In genomic region chrX:162470213-162470612, GRCm38 (mm10) we compare ENCODE assay signal across 25 mouse cellular contexts.
A peak's percentile ranks its signal among the peaks of the same experiment; 100 is the strongest.
DNase-seq lines count a peak whose midpoint lies in the region; ATAC-seq and TF ChIP-seq lines count a peak whose summit lies in the region.
"Had no signal": no experiment of that assay in that cellular context is flagged by ENCODE, and none has a peak within 500 bp of the region (broad histone marks: within the 10 kb centered on the region; RNA-seq: fewer than 3 reads in every experiment).

No protein-coding gene starts in this region.

- no peak for TF ChIP-seq CTCF in liver, embryonic 14.5 days (IDR thresholded peaks at IDR 0.05; ENCODE audit: low read depth)

- H3K9me3 ChIP-seq in liver, embryonic 14.5 days (ENCODE audit: control insufficient read depth, low read length) = no peaks in the 10 kb centered on the region
- H3K9me3 ChIP-seq: embryonic facial prominence, embryonic 15.5 days; forebrain, embryonic 10.5 days; hindbrain, embryonic 15.5 days; intestine, embryonic 15.5 days; lung, embryonic 15.5 days; neural tube, embryonic 13.5 days had no signal

- 45% methylated on average over 3 of the region's 3 CpGs for WGBS in liver, embryonic 14.5 days (ENCODE audit: insufficient replicate concordance)

- no peaks in the 10 kb centered on the region for H3K36me3 ChIP-seq in liver, embryonic 14.5 days (replicated peaks; ENCODE audit: control insufficient read depth, insufficient read depth, low read depth)
- H3K36me3 ChIP-seq: embryonic facial prominence, embryonic 15.5 days; forebrain, embryonic 10.5 days; hindbrain, embryonic 15.5 days; intestine, embryonic 15.5 days; lung, embryonic 15.5 days; neural tube, embryonic 13.5 days had no signal

- H3K4me2 ChIP-seq in liver, embryonic 14.5 days (ENCODE audit: low read depth) = peak overlapping the region; percentile 41
- H3K4me2 ChIP-seq: embryonic facial prominence, embryonic 15.5 days; hindbrain, embryonic 15.5 days; intestine, embryonic 15.5 days; lung, embryonic 15.5 days; neural tube, embryonic 13.5 days had no signal

- TF ChIP-seq EP300 in liver, embryonic 14.5 days (IDR thresholded peaks at IDR 0.05; ENCODE audit: low read depth) = peak; percentile 93

- H3K9ac ChIP-seq in liver, embryonic 14.5 days (replicated peaks) = no peak overlapping the region
- H3K9ac ChIP-seq: embryonic facial prominence, embryonic 15.5 days; forebrain, postnatal 0 days; hindbrain, embryonic 15.5 days; intestine, embryonic 15.5 days; lung, embryonic 15.5 days; neural tube, embryonic 13.5 days had no signal

- no peaks in the 10 kb centered on the region for H3K27me3 ChIP-seq in liver, embryonic 14.5 days (ENCODE audit: control insufficient read depth, insufficient read depth, low read length)
- H3K27me3 ChIP-seq: hindbrain, embryonic 15.5 days; intestine, embryonic 15.5 days had no signal

- peak; percentile 1 to 7 for DNase-seq in spleen, postnatal 36 days (ENCODE audit: low spot score in 2 of 2)
- DNase-seq in spleen, adult 12 weeks (ENCODE audit: low spot score) = no peak
- DNase-seq in liver, embryonic 14.5 days (ENCODE audit: low read depth in 3 of 3, low spot score in 3 of 3) = peak; percentile 52 to 64 (median 63)
- no peak for DNase-seq in kidney, postnatal 25 days
- no peak for DNase-seq in retina, postnatal 1 day
- no peak for DNase-seq in kidney, adult 18-20 months
- DNase-seq: adrenal gland, adult 2 months; cerebellum, adult 2 months; cerebellum, postnatal 36 days; forebrain, postnatal 0 days; gastrocnemius, postnatal 36 days; heart, postnatal 4 days; kidney, adult 9 months; kidney, postnatal 4 days; lung, postnatal 36 days had no signal

- no peak overlapping the region for H3K4me3 ChIP-seq in liver, embryonic 14.5 days (ENCODE audit: insufficient read depth in 1 of 2, low read depth in 2 of 2, low read length in 2 of 2)
- H3K4me3 ChIP-seq: embryonic facial prominence, embryonic 15.5 days; forebrain, embryonic 10.5 days; hindbrain, embryonic 15.5 days; intestine, embryonic 15.5 days; lung, embryonic 15.5 days; myocyte; neural tube, embryonic 13.5 days had no signal

- ATAC-seq in erythroblast, adult 5-6 weeks (replicated peaks; ENCODE audit: low FRiP score, poor library complexity, severe bottlenecking) = peak; percentile 98
- peak; percentile 100 for ATAC-seq in liver, embryonic 14.5 days (ENCODE audit: insufficient read depth)
- ATAC-seq: CD4-positive, CD25-positive, alpha-beta regulatory T cell, adult 4 months; forebrain, postnatal 0 days; intestine, embryonic 15.5 days; midbrain, embryonic 16.5 days had no signal

- H3K27ac ChIP-seq in liver, embryonic 14.5 days = peak overlapping the region; percentile 69
- H3K27ac ChIP-seq: embryonic facial prominence, embryonic 15.5 days; forebrain, embryonic 10.5 days; hindbrain, embryonic 15.5 days; intestine, embryonic 15.5 days; lung, embryonic 15.5 days; neural tube, embryonic 13.5 days had no signal

- peaks cover 13 to 15% of the 10 kb centered on the region in 2 experiments for H3K4me1 ChIP-seq in liver, embryonic 14.5 days (replicated peaks; ENCODE audit: control insufficient read depth in 2 of 2, insufficient read depth in 2 of 2, low read length in 1 of 2)
- H3K4me1 ChIP-seq: embryonic facial prominence, embryonic 15.5 days; forebrain, embryonic 10.5 days; hindbrain, embryonic 15.5 days; intestine, embryonic 15.5 days; lung, embryonic 15.5 days; neural tube, embryonic 13.5 days had no signal

Comparison
In these comparisons a context has a peak if more than half of its experiments do, and no peak if none do; other contexts are left out.
1. DNase-seq: peak in spleen, postnatal 36 days (2 of 2) and liver, embryonic 14.5 days (3 of 3); none in spleen, adult 12 weeks (single experiment), kidney, postnatal 25 days (0 of 2), retina, postnatal 1 day (single experiment) and kidney, adult 18-20 months (single experiment).